Mouse (Mus musculus) lung, embryonic 16.5 days (tissue): Measurements from ENCODE around the gene Dnah1. TPM values are rescaled to one million over a fixed set of nuclear protein-coding genes. Genes with fewer than 3 reads are reported as not detected.

Experiments
- ATAC-seq: fragments of 200-750 bp; cut with Nextera tagmentation; 2 replicates; pipeline ENCODE4 v1.8.0; 2017; ENCODE audit warnings: low read depth, mild to moderate bottlenecking, moderate library complexity
- H3K27ac ChIP-seq: fragments of 300-500 bp; sonication (generic); 2 replicates; pipeline ENCODE4 v1.5.1; 2014; ENCODE audit warnings: mild to moderate bottlenecking, control low read depth, low read length
- H3K27me3 ChIP-seq: fragments of 300-500 bp; sonication (generic); 2 replicates; pipeline ENCODE4 v1.6.1; 2014; ENCODE audit warnings: low read depth, low read length, mixed read lengths; ENCODE audit not compliant: control insufficient read depth, insufficient read depth
- H3K36me3 ChIP-seq: fragments of 300-500 bp; sonication (generic); 2 replicates; pipeline ENCODE4 v1.6.1; 2014; ENCODE audit warnings: low read length; ENCODE audit not compliant: control insufficient read depth, insufficient read depth
- H3K4me1 ChIP-seq: fragments of 300-500 bp; sonication (generic); replicated peaks from 2 replicates; pipeline ENCODE4 v1.6.1; 2014; ENCODE audit warnings: low read length, mixed read lengths; ENCODE audit not compliant: control insufficient read depth, insufficient read depth
- H3K4me2 ChIP-seq: fragments of 300-500 bp; sonication (generic); 2 replicates; pipeline ENCODE4 v1.6.1; 2014; ENCODE audit warnings: low read depth, low read length, control low read depth
- H3K4me3 ChIP-seq: fragments of 300-500 bp; sonication (generic); 2 replicates; pipeline ENCODE4 v1.5.1; 2014; ENCODE audit warnings: mild to moderate bottlenecking, low read length, control low read depth
- H3K9ac ChIP-seq: fragments of 300-500 bp; sonication (generic); 2 replicates; pipeline ENCODE4 v1.6.1; 2014; ENCODE audit warnings: low read length, control low read depth
- H3K9me3 ChIP-seq: fragments of 300-500 bp; sonication (generic); 2 replicates; pipeline ENCODE4 v1.6.1; 2016; ENCODE audit warnings: low read length; ENCODE audit not compliant: control insufficient read depth
- WGBS: fragments of 180-500 bp; shearing (Covaris S2); extraction: QIAGEN DNeasy Blood & Tissue Kit; methylation state at CpG from one replicate; pipeline ENCODE4 v1.1.7; 2014; 5-methylcytosine and 5-hydroxymethylcytosine counted together
- polyA plus RNA-seq: library from polyadenylated mRNA; unstranded; fragments of >200 nt; fragmentation: Nextera tagmentation; extraction: Ambion mirVana; gene quantifications from 2 replicates; pipeline ENCODE4 v1.2.1, GENCODE M21; 2015

Dnah1 gene
- polyA plus RNA-seq, 1 experiment from 2014 or later: 2.7 TPM

DNA sequence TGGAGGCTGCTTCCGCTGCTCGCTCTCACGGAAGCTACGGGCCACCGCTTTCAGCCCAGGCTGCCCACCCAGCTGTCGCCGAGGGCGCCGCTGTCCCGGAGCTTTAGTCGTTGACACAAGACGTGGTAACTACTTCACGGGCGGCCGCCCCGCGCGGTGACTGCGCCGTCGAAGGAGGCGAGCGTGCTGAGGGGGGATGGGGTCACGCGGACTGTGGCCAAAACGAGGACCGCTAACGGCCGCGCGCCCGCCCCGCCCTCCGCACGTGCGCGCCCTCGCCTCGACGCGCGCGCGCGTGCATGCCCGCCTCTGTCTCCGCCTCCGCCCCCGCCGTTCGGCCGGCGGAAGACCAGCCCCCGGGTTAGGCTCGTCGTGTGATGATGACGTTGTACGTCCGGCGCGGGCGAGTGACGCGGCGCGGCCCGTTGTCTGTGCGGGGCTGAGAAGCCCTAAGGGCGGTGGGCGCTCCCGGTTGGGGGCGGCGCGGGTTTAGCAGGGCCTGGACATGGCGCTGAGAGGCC lies 72.6 kb downstream of the Dnah1 start, which contains the start of the genes Phf7 and Bap1:
Phf7 (minus strand) TSS at position 234 of the 521 bp plus-strand sequence.
Bap1 (plus strand) TSS at position 367 of the 521 bp plus-strand sequence.
- H3K27ac ChIP-seq: peak within 1 kb of the TSS; percentile 97
- peak within 1 kb of the TSS; percentile 99 for H3K9ac ChIP-seq
- H3K27me3 ChIP-seq: no peaks in the 10 kb centered on the region
- WGBS: under 1% methylated on average over 73 of the region's 75 CpGs
- H3K4me2 ChIP-seq: peak within 1 kb of the TSS; percentile 88
- H3K4me1 ChIP-seq: peaks cover 15% of the 10 kb centered on the region
- H3K36me3 ChIP-seq: peaks cover 25% of the 10 kb centered on the region
- ATAC-seq: peak; percentile 96
- no peaks in the 10 kb centered on the region for H3K9me3 ChIP-seq
- H3K4me3 ChIP-seq: peak within 1 kb of the TSS; percentile 99

DNA sequence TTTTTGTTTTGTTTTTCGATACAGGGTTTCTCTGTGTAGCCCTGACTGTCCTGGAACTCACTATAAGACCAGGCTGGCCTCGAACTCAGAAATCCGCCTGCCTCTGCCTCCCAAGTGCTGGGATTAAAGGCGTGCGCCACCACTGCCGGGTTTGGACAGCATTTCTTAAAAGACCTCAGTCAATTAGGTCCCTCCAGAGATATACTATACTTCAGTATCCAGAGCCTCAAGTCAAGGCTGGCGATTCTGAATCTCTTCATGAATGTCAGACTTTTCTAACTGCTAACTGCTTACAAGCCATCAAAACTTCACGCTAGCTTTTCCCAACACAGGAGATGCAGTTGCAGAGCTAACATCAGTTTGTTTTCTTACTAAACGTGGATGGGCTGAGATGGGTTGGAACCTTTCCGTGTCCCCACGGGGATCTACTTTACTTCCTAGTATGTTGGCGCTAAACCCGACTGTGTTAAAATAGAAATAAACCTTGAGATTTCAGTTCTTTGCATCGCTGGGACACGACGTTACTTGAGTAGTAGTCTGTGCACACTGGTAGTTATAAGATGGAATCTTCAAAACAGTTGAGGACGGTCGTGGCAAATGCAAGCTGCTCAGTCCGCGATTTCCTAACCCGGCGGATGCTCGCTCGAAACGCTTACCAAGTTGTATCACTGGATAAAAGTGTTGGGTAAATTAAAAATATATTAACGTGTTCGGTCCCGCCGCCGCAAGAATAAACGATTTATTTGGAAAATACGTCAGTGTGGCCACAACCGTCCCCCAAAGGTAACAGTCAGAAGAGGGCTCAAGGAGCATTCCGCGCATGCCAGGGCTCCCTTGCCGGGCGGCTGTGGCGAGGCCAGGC lies 73.2 kb downstream of the Dnah1 start:
- Histone ChIP-seq H3K9me3 (no peaks in the 10 kb centered on the region), H3K27me3 (no peaks in the 10 kb centered on the region), H3K4me3 (peak overlapping the region; percentile 99), H3K36me3 (peaks cover 18% of the 10 kb centered on the region), H3K9ac (peak overlapping the region; percentile 81), H3K4me1 (peaks cover 15% of the 10 kb centered on the region), H3K4me2 (peak overlapping the region; percentile 77), H3K27ac (peak overlapping the region; percentile 97)
- ATAC-seq: peak; percentile 93
- WGBS: 16% methylated on average over 38 of the region's 38 CpGs

GRCm38 (mm10) chr14:31248396-31248795 lies 75.3 kb downstream of the Dnah1 start:
- H3K27ac ChIP-seq: no peak overlapping the region
- no peak overlapping the region for H3K4me2 ChIP-seq
- H3K27me3 ChIP-seq: no peaks in the 10 kb centered on the region
- no peak for ATAC-seq
- 80% methylated on average over 6 of the region's 6 CpGs for WGBS
- H3K9ac ChIP-seq: no peak overlapping the region
- no peak overlapping the region for H3K4me3 ChIP-seq
- no peaks in the 10 kb centered on the region; the same call in 1 of the 2 replicates for H3K36me3 ChIP-seq
- peaks cover 15% of the 10 kb centered on the region for H3K4me1 ChIP-seq
- H3K9me3 ChIP-seq: no peaks in the 10 kb centered on the region

- H3K4me3 ChIP-seq: no peak overlapping the region
- no peaks in the 10 kb centered on the region for H3K27me3 ChIP-seq
- H3K36me3 ChIP-seq: no peaks in the 10 kb centered on the region
- H3K9ac ChIP-seq: no peak overlapping the region
- H3K4me2 ChIP-seq: no peak overlapping the region
- peaks cover 8% of the 10 kb centered on the region for H3K4me1 ChIP-seq
- H3K9me3 ChIP-seq: no peaks in the 10 kb centered on the region
- 68% methylated on average over 1 of the region's 1 CpGs for WGBS
- ATAC-seq: no peak
- H3K27ac ChIP-seq: no peak overlapping the region
These were observed 77.8 kb downstream of the Dnah1 start for GRCm38 (mm10) chr14:31245946-31246345.

GRCm38 (mm10) chr14:31244777-31245176 lies 78.9 kb downstream of the Dnah1 start:
- H3K4me1 ChIP-seq: peaks cover 1% of the 10 kb centered on the region; the same call in 1 of the 2 replicates
- no peaks in the 10 kb centered on the region for H3K36me3 ChIP-seq
- no peak overlapping the region for H3K4me3 ChIP-seq
- no peak overlapping the region for H3K9ac ChIP-seq
- no peak for ATAC-seq
- H3K9me3 ChIP-seq: no peaks in the 10 kb centered on the region
- no peak overlapping the region for H3K4me2 ChIP-seq
- H3K27ac ChIP-seq: no peak overlapping the region
- 68% methylated on average over 1 of the region's 1 CpGs for WGBS
- no peaks in the 10 kb centered on the region for H3K27me3 ChIP-seq

DNA sequence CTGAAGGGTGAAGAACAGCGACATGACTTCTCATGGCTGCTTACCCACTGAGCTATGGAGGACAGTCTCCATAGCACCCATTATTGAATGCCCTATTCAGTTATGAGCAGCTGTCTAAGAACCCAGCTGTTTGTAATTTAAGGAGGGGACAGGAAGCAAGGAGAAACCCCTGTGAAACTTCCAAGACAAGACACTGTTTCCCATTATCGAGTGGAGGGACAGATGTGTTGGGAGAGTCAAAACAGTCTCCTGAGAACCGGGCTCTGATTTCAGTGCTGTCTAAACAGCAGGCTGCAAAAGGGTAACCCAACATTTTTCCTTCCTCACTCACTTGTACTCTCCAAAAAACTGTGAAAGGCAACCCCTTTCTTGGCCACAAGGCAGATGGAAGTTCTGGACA lies 83.2 kb downstream of the Dnah1 start:
- no peak for ATAC-seq
- WGBS: 64% methylated on average over 3 of the region's 3 CpGs
- H3K36me3 ChIP-seq: 0 out of 2 replicates have a peak, but pooled peaks cover 2% of the 10 kb centered on the region
- no peak overlapping the region for H3K4me3 ChIP-seq
- no peaks in the 10 kb centered on the region for H3K4me1 ChIP-seq
- H3K9ac ChIP-seq: no peak overlapping the region
- H3K4me2 ChIP-seq: no peak overlapping the region
- H3K27me3 ChIP-seq: no peaks in the 10 kb centered on the region
- no peaks in the 10 kb centered on the region for H3K9me3 ChIP-seq
- no peak overlapping the region for H3K27ac ChIP-seq

GRCm38 (mm10) chr14:31237101-31237882 lies 86.4 kb downstream of the Dnah1 start:
- peak; percentile 46 for ATAC-seq
- no peak overlapping the region for H3K9ac ChIP-seq
- WGBS: 66% methylated on average over 7 of the region's 7 CpGs

DNA sequence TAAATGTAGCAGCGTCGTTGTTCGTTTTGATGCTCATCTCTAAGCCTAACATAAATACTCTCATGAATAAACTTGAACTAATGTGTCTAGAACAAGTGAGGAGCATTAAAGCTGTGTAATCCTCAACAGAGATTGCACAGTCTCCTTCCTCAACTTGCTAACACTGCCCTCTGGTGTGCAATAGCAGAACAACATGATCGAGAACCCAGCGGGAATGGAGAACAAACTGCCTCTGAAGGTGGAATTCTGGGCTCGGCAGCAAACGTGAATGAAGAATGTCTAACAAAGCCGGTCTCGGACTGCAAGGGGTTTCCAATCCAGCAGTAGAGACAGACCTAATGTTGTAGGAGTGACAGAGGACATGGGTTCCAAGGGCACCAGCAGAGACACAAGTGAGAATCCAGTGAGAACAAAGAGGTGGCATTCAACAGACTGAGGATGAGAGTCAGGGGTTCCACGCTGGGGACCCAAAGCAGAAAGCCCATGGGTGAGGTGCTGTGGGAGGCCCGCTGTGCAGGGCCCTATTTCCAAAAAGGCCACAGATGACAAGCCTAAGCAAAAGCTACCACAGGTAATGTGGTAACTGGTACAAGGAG lies 89.6 kb downstream of the Dnah1 start:
- H3K27me3 ChIP-seq: no peaks in the 10 kb centered on the region

More at GRCm38 (mm10) chr14:31237101-31237882, 86.4 kb downstream of the Dnah1 start:
- H3K27me3 ChIP-seq: no peaks in the 10 kb centered on the region
- no peaks in the 10 kb centered on the region for H3K9me3 ChIP-seq
- 0 out of 2 replicates have a peak, but pooled peaks cover 2% of the 10 kb centered on the region for H3K36me3 ChIP-seq
- H3K4me2 ChIP-seq: no peak overlapping the region
- H3K27ac ChIP-seq: peak overlapping the region; percentile 48; the same call in 1 of the 2 replicates
- H3K4me1 ChIP-seq: peaks cover 3% of the 10 kb centered on the region; the same call in 1 of the 2 replicates
- H3K4me3 ChIP-seq: no peak overlapping the region

More for the DNA sequence above, 89.6 kb downstream of the Dnah1 start:
- Histone ChIP-seq H3K27ac (peak overlapping the region; percentile 76), H3K9me3 (no peaks in the 10 kb centered on the region), H3K4me3 (no peak overlapping the region), H3K4me1 (peaks cover 5% of the 10 kb centered on the region; the same call in 1 of the 2 replicates), H3K4me2 (no peak overlapping the region), H3K9ac (peak overlapping the region; percentile 48), H3K36me3 (0 out of 2 replicates have a peak, but pooled peaks cover 2% of the 10 kb centered on the region)
- ATAC-seq: peak; percentile 26; the same call in 1 of the 2 replicates
- WGBS: 9% methylated on average over 11 of the region's 11 CpGs
